Comparison of ENCODE assay signal across 8 mouse cellular contexts in the genomic region with DNA sequence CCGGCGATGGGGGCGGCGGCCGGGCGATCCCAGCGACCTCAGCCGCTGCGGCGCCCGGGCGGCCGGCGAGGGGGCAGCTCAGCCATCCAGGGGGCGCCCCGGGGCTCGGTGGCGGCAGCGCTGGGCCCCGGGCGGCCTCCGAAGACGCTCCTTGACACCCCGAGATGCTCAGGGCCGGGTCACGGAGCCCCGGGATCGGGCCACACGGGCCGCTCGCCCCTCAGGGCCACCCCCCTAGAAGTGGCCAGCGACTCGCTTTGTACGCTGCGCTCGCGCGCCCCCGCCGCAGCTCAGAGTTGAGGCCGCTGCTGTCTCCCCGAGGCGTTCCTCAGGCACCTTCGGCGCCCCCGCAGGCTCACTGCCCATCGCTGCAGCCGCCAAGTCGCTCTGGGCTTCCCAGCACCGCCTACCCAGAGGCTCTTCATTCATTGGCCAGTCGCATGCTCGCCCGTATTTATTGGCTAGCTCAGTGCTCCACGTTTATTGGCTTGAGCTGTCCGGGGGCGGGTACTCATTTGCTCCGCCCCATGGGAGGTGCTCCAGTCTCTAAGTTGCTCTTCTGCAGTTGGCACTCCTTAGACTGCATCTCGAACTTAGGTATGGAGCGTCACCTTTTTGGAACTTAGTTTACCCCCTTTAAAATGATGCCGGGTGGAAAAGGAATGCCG. TPM values are rescaled to one million over a fixed set of nuclear protein-coding genes. Genes with fewer than 3 reads are reported as not detected.
DNase-seq lines count a peak whose midpoint lies in the region; ATAC-seq lines count a peak whose summit lies in the region.

A gene (minus strand): TSS at position 357 of the 668 bp plus-strand sequence.

- ATAC-seq in hindbrain, embryonic 12.5 days (ENCODE audit: low FRiP score), result peak; percentile 95

- H3K4me3 ChIP-seq in hindbrain, embryonic 12.5 days, result peak within 1 kb of the TSS; percentile 96

- no peaks in the 10 kb centered on the region for H3K36me3 ChIP-seq in hindbrain, embryonic 12.5 days

- H3K9ac ChIP-seq in hindbrain, embryonic 12.5 days, result peak within 1 kb of the TSS; percentile 96

- WGBS in hindbrain, embryonic 12.5 days, result under 1% methylated on average over 45 of the region's 61 CpGs

- H3K27me3 ChIP-seq in hindbrain, embryonic 12.5 days, result no peaks in the 10 kb centered on the region

- peak; percentile 98 for DNase-seq in NIH3T3 (ENCODE audit: low read depth)
- DNase-seq in cerebellum, postnatal 10 days, result peak; percentile 95 to 97
- peak; percentile 94 to 97 for DNase-seq in frontal cortex, postnatal 10 days (ENCODE audit: low spot score in 2 of 2)
- peak; percentile 89 to 98 for DNase-seq in layer of hippocampus, postnatal 14 days (ENCODE audit: low spot score in 2 of 2)
- peak; percentile 94 for DNase-seq in lung, postnatal 14 days
- DNase-seq in retina, adult 2 months (ENCODE audit: low read depth, low spot score), result peak; percentile 85
- DNase-seq in thymus, postnatal 36 days, result peak; percentile 91 to 97

- peak within 1 kb of the TSS; percentile 89 for H3K4me2 ChIP-seq in hindbrain, embryonic 12.5 days (replicated peaks)

- peaks cover 53% of the 10 kb centered on the region for H3K4me1 ChIP-seq in hindbrain, embryonic 12.5 days

- H3K27ac ChIP-seq in hindbrain, embryonic 12.5 days, result peak within 1 kb of the TSS; percentile 85

- H3K9me3 ChIP-seq in hindbrain, embryonic 12.5 days (replicated peaks), result no peaks in the 10 kb centered on the region

RNA-seq across cellular contexts. Expression of the gene that starts here (rescaled TPM):
- 22.2 and 27.6 TPM in 2 replicates for polyA plus RNA-seq in hindbrain, embryonic 12.5 days (2016; fragmentation: Nextera tagmentation; extraction: Ambion mirVana)
- total RNA-seq in layer of hippocampus, postnatal 14 days (2021), result 10 to 100 TPM; 45.7 to 46.9 TPM

Comparison
In these comparisons a context has a peak if more than half of its experiments do, and no peak if none do; other contexts are left out.
1. Peak in every context shown above with its lines: DNase-seq, ATAC-seq, H3K4me3 ChIP-seq and H3K27ac ChIP-seq.